Mouse (Mus musculus): ENCODE data around the gene Mapk7.

DNA sequence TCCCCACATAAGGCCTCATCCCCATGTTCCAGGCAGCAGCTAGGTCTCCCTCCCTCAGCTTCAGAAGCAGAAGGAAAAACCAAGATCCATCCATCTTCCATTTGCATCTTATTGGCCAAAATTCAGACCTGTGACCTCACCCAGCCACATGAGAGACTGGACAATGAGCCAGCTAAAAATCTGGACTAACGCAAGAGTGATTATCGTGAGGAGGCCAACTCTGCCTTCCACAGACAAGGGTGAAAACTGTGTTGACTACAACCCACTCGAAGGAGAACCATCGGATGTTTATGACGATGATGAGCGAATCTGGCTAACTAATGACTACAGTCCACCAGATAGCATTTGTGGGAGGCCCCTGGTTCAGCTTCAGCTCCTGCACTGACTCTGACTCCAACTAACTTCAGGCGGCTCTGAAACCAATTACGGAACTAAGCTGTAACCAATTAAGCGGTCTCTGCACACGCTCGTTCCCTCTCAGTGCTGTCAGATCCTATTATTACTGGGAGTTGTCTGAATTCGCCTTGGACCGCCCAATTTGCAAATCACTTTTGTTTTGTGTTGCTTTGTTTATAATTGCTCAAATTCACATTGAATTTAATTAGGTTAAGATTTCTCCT, 10.9 kb downstream of the Mapk7 start:
- TF ChIP-seq CTCF (conservative IDR thresholded peaks at IDR 0.05; ENCODE audit: low read length) (no peak), POU5F1 (IDR thresholded peaks at IDR 0.05; ENCODE audit: borderline replicate concordance, low read length) (no peak), NANOG (IDR thresholded peaks at IDR 0.05; ENCODE audit: borderline replicate concordance, low read length) (no peak)
